Mouse (Mus musculus): ENCODE measurements at regions not wholly inside any gene's neighbourhood (a gene's known extent, or its start where the extent isn't known, plus 50 kb on each side); places are given as distances from the start of the nearest gene placed in this dataset.
A peak's percentile ranks its signal among the peaks of the same experiment; 100 is the strongest.

DNA sequence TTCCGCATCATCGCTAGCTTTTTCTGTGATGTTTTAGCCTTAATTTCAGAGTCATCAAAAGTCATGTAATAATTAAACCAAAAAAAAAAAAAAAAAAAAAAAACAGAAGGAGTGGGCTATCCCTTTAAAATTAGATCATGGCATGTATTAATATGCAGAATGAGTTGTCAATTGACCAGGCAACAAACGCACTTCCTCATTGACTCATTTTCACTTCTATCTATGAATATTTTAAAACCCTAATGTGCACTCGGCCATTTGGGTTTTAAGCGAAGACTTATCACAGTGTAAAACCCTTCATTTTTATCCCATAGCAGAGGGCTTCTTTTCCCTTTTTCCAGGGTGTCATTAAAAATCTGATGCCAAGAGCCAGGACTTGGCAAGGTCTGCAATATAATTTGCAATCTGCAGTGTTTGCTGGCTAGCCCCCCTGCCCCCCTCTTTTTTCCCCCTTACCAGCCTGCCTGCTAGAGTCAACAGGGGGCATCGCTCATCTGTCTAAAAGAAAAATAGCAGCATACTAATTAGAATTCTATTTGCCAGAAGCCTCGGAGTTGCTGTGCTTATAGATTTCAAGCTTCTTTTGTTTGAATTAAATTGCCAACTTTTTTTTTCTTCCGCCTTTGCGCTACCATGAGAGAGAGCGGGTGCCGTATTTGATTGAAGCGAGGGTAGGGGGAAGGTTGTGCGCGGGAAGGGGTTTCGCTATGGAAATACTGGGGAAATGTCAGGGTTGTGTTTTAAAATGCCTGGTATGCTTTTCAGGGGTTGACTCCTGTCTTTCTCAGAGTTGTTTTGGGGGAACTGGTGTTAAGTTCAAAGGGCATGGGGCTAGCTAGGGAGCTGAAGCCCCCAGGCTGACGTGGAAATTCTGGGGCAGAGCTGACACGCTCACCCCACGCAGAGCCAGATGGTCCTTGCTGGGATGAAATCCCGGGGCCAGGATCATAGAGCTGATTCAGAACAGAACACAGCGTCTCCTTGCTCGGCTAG is 248.3 kb downstream of the Nr2f2 start:
- no peak for DNase-seq (ENCODE audit: low spot score)

DNA sequence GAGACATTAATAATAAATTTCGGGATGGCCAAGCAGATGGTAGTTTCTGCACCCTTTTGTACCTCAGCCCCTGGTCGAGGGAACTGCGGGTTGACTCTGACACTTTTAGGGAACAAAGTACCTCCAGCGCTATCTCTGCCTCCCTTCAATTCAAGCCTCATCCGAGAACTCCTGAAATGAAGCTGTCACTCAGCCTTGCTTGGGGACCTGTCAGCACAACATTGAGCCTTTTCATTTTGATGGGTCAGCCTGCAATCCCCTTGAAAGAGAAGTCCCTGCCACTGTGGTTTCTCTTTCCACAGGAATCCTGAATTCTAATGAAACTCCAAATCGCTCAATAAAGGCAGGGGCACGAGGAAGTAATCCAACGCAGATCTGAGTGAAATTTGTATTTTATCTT is 257.5 kb downstream of the Nr2f2 start:
- no peak for DNase-seq (ENCODE audit: low spot score)

- no peak for DNase-seq (ENCODE audit: low spot score)
Observed at GRCm38 (mm10) chr7:70105024-70105423, 261.5 kb downstream of the Nr2f2 start.

DNA sequence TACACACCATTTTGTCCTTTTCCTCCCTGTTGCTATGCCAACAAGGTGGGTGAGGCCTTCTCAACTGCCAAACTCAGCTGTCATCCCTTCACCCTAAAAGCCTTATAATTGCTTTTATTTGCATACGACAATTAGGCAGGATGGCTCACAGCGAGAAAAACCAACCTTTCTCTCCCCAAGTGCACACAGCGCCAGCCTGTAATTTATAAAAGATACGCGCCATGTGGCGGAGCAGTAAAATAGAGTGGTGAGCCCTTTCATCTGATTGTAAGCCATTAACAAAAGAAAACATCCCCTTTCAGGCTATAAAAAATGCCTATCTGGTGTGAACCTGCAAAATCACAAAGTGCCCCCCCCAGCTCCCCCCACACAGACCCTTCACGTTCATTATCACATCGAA is 262.0 kb downstream of the Nr2f2 start:
- no peak for DNase-seq (ENCODE audit: low spot score)

GRCm38 (mm10) chr7:70103680-70104079 is 262.9 kb downstream of the Nr2f2 start:
- no peak for DNase-seq (ENCODE audit: low spot score)

DNA sequence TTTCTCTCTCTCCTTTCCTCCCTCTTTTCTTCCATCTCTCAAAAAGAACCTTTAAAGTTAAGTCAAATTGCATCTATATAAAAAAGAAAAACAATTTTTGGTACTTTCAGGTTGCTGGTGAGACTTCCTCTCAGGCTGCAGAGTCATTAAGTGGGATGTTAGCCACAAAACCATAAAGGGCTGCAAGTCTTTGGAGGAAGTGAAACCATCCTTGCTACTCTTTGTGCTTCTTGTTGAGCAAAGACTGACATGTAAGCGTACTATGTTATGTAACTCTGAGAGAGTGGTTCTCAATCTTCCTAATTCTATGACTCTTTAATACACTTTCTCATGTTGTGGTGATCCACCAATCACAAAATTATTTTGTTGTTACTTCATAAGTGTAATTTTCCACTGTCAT is 267.5 kb downstream of the Nr2f2 start:
- DNase-seq (ENCODE audit: low spot score): no peak

DNA sequence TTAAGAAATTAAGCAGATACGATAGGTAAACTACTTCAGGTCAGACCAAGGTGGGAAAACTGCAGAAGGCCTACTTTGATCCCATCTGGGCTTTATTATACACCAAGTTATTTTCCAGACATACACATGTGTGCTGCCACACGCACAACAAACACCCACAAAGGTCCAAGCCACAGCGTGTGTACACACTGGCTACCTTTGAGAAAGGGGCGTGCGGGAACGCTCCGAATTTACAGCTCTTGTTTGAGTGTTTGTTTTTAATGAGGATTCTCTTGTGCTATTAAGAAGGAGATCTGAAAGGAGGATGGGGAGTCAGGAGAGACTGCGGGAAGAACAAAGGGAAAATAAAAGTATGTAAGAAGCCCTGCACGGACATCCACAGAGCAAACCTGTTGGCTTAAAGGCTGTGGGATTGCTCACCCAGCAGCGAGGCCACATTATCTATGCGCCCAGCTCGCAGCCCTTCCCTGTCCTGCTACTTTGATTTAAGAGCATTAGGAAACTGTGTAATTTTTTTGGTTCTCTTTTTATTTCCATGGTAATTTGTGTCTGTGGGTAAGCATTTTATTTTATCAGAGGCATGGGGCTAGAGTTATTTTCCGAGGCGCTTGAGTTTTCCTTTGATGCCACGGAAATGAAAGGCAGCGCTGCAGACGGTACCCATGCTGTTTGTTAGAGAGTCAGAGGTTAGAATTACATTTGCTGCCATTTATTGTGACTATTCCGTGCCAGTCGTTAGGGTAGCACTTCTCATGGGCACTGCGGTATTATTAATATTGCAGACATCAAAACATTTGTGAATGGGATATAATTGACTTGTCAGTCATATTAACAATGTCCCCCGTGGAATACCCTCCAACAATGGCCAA is 272.4 kb downstream of the Nr2f2 start:
- DNase-seq (ENCODE audit: low spot score): no peak

GRCm38 (mm10) chr7:70092089-70092488 is 274.4 kb downstream of the Nr2f2 start:
- DNase-seq (ENCODE audit: low spot score): no peak

- DNase-seq (ENCODE audit: low spot score): no peak
Observed at GRCm38 (mm10) chr7:70089121-70089520, 277.4 kb downstream of the Nr2f2 start.

DNA sequence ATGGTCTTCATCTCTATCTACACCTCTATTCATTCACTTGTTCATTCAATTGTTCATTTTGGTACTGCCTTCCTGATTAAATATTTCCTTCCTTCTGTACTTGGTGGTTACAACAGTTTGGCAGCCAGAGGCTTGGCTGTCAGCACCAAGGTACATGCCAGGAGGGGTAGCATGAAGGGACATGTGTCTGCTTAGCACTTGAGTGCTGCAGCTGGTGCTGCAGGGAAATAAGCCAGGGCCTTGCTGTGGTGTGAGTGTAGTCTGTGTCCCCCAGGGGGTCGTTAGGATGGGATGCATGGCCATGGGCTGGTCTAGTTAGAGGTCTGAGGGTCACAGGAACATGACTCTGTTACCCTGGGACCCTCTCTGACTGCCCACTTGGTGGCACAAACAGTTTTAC is 296.9 kb downstream of the Nr2f2 start:
- no peak for DNase-seq (ENCODE audit: low spot score)

GRCm38 (mm10) chr7:70067828-70068719 is 298.5 kb downstream of the Nr2f2 start:
- no peak for DNase-seq (ENCODE audit: low spot score)

DNA sequence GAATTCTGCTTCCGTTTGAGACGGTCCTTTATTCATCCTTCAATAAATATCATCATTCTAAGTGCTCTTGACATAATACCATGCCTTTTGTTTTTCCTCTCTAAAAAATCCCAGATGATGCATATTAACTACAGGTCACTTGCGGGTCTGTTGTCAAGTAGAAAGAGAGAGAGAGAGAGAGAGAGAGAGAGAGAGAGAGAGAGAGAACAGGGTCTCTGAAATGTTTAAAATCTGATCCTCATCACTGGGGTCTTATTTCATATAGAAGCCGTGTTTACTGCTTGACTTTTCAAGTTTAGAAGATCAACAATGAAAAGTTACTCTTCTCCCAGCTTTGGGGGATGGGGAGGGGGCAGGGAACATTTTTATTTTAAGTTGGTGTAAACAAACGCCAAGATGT is 299.5 kb downstream of the Nr2f2 start:
- DNase-seq (ENCODE audit: low spot score): no peak

GRCm38 (mm10) chr7:70066448-70066847 is 300.1 kb downstream of the Nr2f2 start:
- no peak for DNase-seq (ENCODE audit: low spot score)

DNA sequence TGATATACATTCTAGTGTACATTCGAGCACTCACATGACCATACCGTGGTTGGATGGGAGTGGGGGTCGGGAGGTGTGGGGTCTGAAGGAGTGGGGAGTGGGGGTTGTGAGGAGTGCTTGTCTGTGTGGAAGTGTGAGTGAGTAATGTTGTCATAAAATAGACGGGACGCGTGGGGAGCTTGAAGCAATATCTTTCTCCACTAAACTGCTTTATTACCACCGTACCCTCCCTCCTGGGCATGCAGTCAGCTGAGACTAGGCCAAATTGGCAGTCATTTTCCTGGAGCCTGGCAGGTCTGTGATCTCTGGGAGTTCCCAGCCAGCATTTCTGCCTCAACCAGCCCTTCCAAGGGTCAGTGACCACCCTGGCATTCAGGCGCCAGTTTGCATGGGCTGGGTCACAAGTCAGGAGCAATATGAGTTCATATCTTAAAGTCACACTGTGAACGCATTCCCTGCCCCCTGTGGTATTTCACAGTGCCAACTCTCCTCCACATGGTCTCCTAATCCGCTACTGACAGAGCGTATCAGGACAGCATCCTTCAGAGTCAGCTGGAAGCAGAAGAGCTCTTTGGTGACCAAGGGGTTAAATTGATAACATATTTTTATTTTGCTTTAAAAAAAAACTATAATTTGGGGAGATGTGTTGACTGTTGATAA is 300.9 kb downstream of the Nr2f2 start:
- DNase-seq (ENCODE audit: low spot score): peak; percentile 10

GRCm38 (mm10) chr7:70047415-70047753 is 319.2 kb downstream of the Nr2f2 start:
- DNase-seq (ENCODE audit: low spot score): no peak

GRCm38 (mm10) chr7:70046691-70047414 is 319.7 kb downstream of the Nr2f2 start:
- DNase-seq (ENCODE audit: low spot score): no peak

- no peak for DNase-seq (ENCODE audit: low spot score)
Observed at GRCm38 (mm10) chr7:70037011-70037410, 329.5 kb downstream of the Nr2f2 start.

DNA sequence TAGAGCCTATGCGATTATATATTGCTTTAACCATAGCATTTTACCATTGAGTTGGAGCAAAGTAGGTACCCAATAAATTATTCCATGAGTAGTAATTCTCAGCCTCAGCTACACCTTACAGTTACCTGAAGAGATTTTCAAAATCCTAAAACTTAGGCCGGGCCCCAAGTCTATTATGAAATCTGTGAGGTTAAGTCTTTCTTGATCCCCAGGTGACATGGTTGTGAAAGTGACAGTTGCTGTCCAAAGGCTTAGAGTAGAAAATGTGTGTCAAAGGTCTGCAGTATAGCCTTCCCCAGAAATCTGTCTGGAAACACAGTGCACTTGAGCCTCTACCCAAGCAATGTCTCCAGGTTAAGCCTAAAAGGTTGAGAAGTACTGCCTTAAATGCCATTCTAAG is 333.7 kb downstream of the Nr2f2 start:
- DNase-seq (ENCODE audit: low spot score): no peak

DNA sequence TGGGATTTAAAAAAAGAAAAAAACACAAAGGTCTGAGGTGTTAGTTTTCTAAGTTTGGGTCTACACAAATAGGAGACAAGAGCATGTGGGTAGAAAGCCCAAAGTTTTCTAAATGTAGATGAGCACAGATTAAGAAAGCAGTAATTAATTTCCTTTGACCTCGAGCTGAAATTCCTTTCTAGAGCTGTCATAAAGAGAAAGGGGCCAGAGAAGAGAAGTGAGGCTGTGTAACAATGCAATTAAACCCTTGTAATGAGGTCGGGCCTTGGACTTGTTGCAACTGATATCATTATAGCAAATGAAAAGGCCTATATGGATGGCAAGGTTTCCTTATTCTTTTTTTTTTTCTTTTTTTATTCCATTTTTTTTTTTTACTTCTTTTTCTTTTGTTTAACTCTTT is 337.2 kb downstream of the Nr2f2 start:
- no peak for DNase-seq (ENCODE audit: low spot score)

DNA sequence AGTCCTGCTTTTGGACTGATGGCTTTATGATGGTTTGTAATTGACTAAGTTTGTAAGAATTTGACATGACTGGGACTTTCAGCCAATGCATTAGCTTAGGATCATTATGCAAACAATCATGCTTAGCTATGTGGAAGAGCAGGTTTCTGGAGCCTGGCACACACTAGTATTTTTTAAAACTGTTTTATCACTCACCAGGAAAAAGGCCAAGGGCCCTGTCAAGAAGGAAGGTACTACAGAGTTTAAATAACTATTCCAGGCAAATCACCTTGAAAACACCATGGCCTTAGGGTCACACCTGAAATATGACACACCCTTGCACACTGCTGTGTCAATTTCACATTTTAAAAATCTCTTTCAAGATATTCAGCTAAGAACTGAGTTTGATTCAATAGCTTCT is 341.0 kb downstream of the Nr2f2 start:
- no peak for DNase-seq (ENCODE audit: low spot score)

GRCm38 (mm10) chr7:70016611-70017010 is 349.9 kb downstream of the Nr2f2 start:
- DNase-seq (ENCODE audit: low spot score): no peak
